Mouse (Mus musculus) natural killer cell, adult 2 months (primary cell): Measurements from ENCODE around the gene Cct5.
A peak's percentile ranks its signal among the peaks of the same experiment; 100 is the strongest.
"Not testable (repeated sequence)": the region's sequence is repeated elsewhere in the genome, so short reads cannot be mapped to it uniquely, and the experiment has no call there.

Experiments used
- DNase-seq, 2 experiments: peaks; one replicate each; pipeline ENCODE4 v3.0.0; 2022; ENCODE audit warnings: low spot score in 2 of 2

Gene Cct5

GRCm38 (mm10) chr15:31599834-31600233 lies 1.8 kb downstream of the Cct5 start:
- DNase-seq, result no peak

- DNase-seq, result no peak
These were observed 6.0 kb downstream of the Cct5 start for GRCm38 (mm10) chr15:31595651-31596050.

GRCm38 (mm10) chr15:31594260-31594659 lies 7.3 kb downstream of the Cct5 start:
- no peak for DNase-seq

- no peak for DNase-seq
These were observed 9.1 kb downstream of the Cct5 start for GRCm38 (mm10) chr15:31592531-31592930.

GRCm38 (mm10) chr15:31590176-31590575 lies 11.4 kb downstream of the Cct5 start:
- DNase-seq, result no peak

GRCm38 (mm10) chr15:31588989-31589640 lies 12.5 kb downstream of the Cct5 start:
- no peak for DNase-seq

- no peak for DNase-seq
These were observed 13.8 kb downstream of the Cct5 start for GRCm38 (mm10) chr15:31587789-31588188.

- DNase-seq, result peak; percentile 76 to 83
These were observed 15.1 kb downstream of the Cct5 start for GRCm38 (mm10) chr15:31586519-31586918.

- no peak for DNase-seq
These were observed 15.5 kb downstream of the Cct5 start for GRCm38 (mm10) chr15:31586088-31586487.

- peak; percentile 50 to 66 for DNase-seq
These were observed 16.4 kb downstream of the Cct5 start for GRCm38 (mm10) chr15:31585238-31585637.

GRCm38 (mm10) chr15:31583304-31584085 lies 18.1 kb downstream of the Cct5 start:
- DNase-seq, result no peak

- not testable (repeated sequence) for DNase-seq
These were observed 20.5 kb downstream of the Cct5 start for GRCm38 (mm10) chr15:31581086-31581485.

- DNase-seq, result no peak
These were observed 25.5 kb downstream of the Cct5 start for GRCm38 (mm10) chr15:31576076-31576475.

GRCm38 (mm10) chr15:31573692-31574091 lies 27.9 kb downstream of the Cct5 start:
- no peak for DNase-seq

- no peak for DNase-seq
These were observed 28.3 kb downstream of the Cct5 start for GRCm38 (mm10) chr15:31573287-31573686.

- no peak for DNase-seq
These were observed 29.5 kb downstream of the Cct5 start for GRCm38 (mm10) chr15:31571906-31572722.

GRCm38 (mm10) chr15:31570959-31571358 lies 30.6 kb downstream of the Cct5 start:
- DNase-seq, result no peak

- no peak for DNase-seq
These were observed 32.1 kb downstream of the Cct5 start for GRCm38 (mm10) chr15:31569325-31570022.

- DNase-seq, result no peak
These were observed 33.0 kb downstream of the Cct5 start for GRCm38 (mm10) chr15:31568581-31568996.

GRCm38 (mm10) chr15:31567431-31567830 lies 34.2 kb downstream of the Cct5 start:
- no peak for DNase-seq

- no peak for DNase-seq
These were observed 35.8 kb downstream of the Cct5 start for GRCm38 (mm10) chr15:31565786-31566185.

- DNase-seq, result no peak
These were observed 36.4 kb downstream of the Cct5 start, which contains the start of gene Cmbl for GRCm38 (mm10) chr15:31565184-31565583. TSS of gene Cmbl (plus strand) at chr15:31565389.
